ENCODE assay signal across 28 mouse cellular contexts in genomic region chr2:178911646-178912045, GRCm38 (mm10).
DNase-seq lines count a peak whose midpoint lies in the region; ATAC-seq and TF ChIP-seq lines count a peak whose summit lies in the region.
"Had no signal": no experiment of that assay in that cellular context is flagged by ENCODE, and none has a peak within 500 bp of the region (broad histone marks: within the 10 kb centered on the region; RNA-seq: fewer than 3 reads in every experiment).

No protein-coding gene starts in this region.

- no peak for TF ChIP-seq POLR2A in limb, embryonic 14.5 days (IDR thresholded peaks at IDR 0.05; ENCODE audit: borderline replicate concordance, extremely low read depth, insufficient read depth, insufficient read length)

- WGBS in embryonic facial prominence, embryonic 10.5 days, result 66% methylated on average over 3 of the region's 3 CpGs
- 22% methylated on average over 3 of the region's 3 CpGs for WGBS in limb, embryonic 14.5 days

- DNase-seq in embryo, embryonic 11.5 days (ENCODE audit: low read depth, low spot score), result peak; percentile 7
- DNase-seq in embryo, embryonic 10 days (ENCODE audit: low spot score), result no peak
- peak; percentile 11 for DNase-seq in embryonic facial prominence, embryonic 10.5 days (ENCODE audit: low spot score)
- peak; percentile 21 for DNase-seq in forelimb bud, embryonic 11.5 days (ENCODE audit: low read depth, low spot score)
- DNase-seq in limb, embryonic 14.5 days (ENCODE audit: low spot score), result peak; percentile 41
- DNase-seq in right cerebral cortex, postnatal 4 days, result no peak
- no peak for DNase-seq in layer of hippocampus, adult 9-10 months (ENCODE audit: low spot score)
- DNase-seq: adrenal gland, postnatal 14 days; cerebellum, adult 11 months; cerebellum, adult 9-10 months; cerebellum, postnatal 36 days; gastrocnemius, postnatal 14 days; heart, postnatal 36 days; kidney, postnatal 14 days; liver, postnatal 0 days; lung, postnatal 36 days; right cerebral cortex, adult 18-20 months; thymus, adult 2 months; thymus, postnatal 36 days had no signal

- no peak overlapping the region for H3K4me3 ChIP-seq in embryonic facial prominence, embryonic 10.5 days
- H3K4me3 ChIP-seq in limb, embryonic 14.5 days (replicated peaks; ENCODE audit: low read length), result no peak overlapping the region
- H3K4me3 ChIP-seq: embryonic facial prominence, embryonic 13.5 days; forebrain, embryonic 12.5 days; hindbrain, embryonic 12.5 days; liver, embryonic 12.5 days; midbrain, embryonic 12.5 days; myocyte; neural tube, embryonic 12.5 days had no signal

- peaks cover 9% of the 10 kb centered on the region for H3K4me1 ChIP-seq in embryonic facial prominence, embryonic 10.5 days
- H3K4me1 ChIP-seq in limb, embryonic 14.5 days (ENCODE audit: control insufficient read depth, insufficient read depth, low read length), result 0 out of 2 replicates have a peak, but pooled peaks cover 4% of the 10 kb centered on the region
- H3K4me1 ChIP-seq: liver, embryonic 12.5 days; neural tube, embryonic 12.5 days had no signal

- no peak overlapping the region for H3K27ac ChIP-seq in embryonic facial prominence, embryonic 10.5 days (replicated peaks)
- H3K27ac ChIP-seq in limb, embryonic 14.5 days (replicated peaks; ENCODE audit: low read depth, low read length), result no peak overlapping the region
- H3K27ac ChIP-seq: embryonic facial prominence, embryonic 13.5 days; forebrain, embryonic 12.5 days; hindbrain, embryonic 12.5 days; liver, embryonic 12.5 days; midbrain, embryonic 12.5 days; neural tube, embryonic 12.5 days had no signal

- H3K9me3 ChIP-seq in embryonic facial prominence, embryonic 10.5 days, result no peaks in the 10 kb centered on the region
- no peaks in the 10 kb centered on the region for H3K9me3 ChIP-seq in limb, embryonic 14.5 days (ENCODE audit: control insufficient read depth, low read length)
- H3K9me3 ChIP-seq: embryonic facial prominence, embryonic 13.5 days; forebrain, embryonic 12.5 days; hindbrain, embryonic 12.5 days; liver, embryonic 12.5 days; midbrain, embryonic 12.5 days; neural tube, embryonic 12.5 days had no signal

- no peaks in the 10 kb centered on the region for H3K27me3 ChIP-seq in embryonic facial prominence, embryonic 10.5 days (replicated peaks; ENCODE audit: low read depth, poor library complexity, severe bottlenecking)
- H3K27me3 ChIP-seq in limb, embryonic 14.5 days (ENCODE audit: control insufficient read depth, insufficient read depth, low read length), result no peaks in the 10 kb centered on the region
- H3K27me3 ChIP-seq: embryonic facial prominence, embryonic 13.5 days; forebrain, embryonic 12.5 days; hindbrain, embryonic 12.5 days; liver, embryonic 12.5 days; midbrain, embryonic 12.5 days; neural tube, embryonic 12.5 days had no signal

- ATAC-seq in limb, embryonic 14.5 days (ENCODE audit: low FRiP score, low read depth), result peak; percentile 80; the same call in 1 of the 2 replicates
- ATAC-seq: intestine, embryonic 16.5 days; liver, embryonic 12.5 days; liver, postnatal 0 days had no signal

- no peak overlapping the region for H3K4me2 ChIP-seq in limb, embryonic 14.5 days (replicated peaks; ENCODE audit: low read depth, low read length, severe bottlenecking)
- H3K4me2 ChIP-seq: embryonic facial prominence, embryonic 13.5 days; forebrain, embryonic 12.5 days; hindbrain, embryonic 12.5 days; liver, embryonic 12.5 days; midbrain, embryonic 12.5 days; neural tube, embryonic 12.5 days had no signal

- no peaks in the 10 kb centered on the region for H3K36me3 ChIP-seq in embryonic facial prominence, embryonic 10.5 days (replicated peaks)
- H3K36me3 ChIP-seq in limb, embryonic 14.5 days (ENCODE audit: control insufficient read depth, insufficient read depth, low read length), result no peaks in the 10 kb centered on the region
- H3K36me3 ChIP-seq: embryonic facial prominence, embryonic 13.5 days; forebrain, embryonic 12.5 days; G1E; hindbrain, embryonic 12.5 days; liver, embryonic 12.5 days; midbrain, embryonic 12.5 days; neural tube, embryonic 12.5 days had no signal

- H3K9ac ChIP-seq in limb, embryonic 14.5 days (ENCODE audit: low read depth, low read length, severe bottlenecking), result no peak overlapping the region
- H3K9ac ChIP-seq: embryonic facial prominence, embryonic 13.5 days; forebrain, embryonic 12.5 days; hindbrain, embryonic 12.5 days; liver, embryonic 12.5 days; liver, postnatal 0 days; midbrain, embryonic 12.5 days; neural tube, embryonic 12.5 days had no signal

Comparison
In these comparisons a context has a peak if more than half of its experiments do, and no peak if none do; other contexts are left out.
1. DNase-seq: peak in embryo, embryonic 11.5 days (single experiment), embryonic facial prominence, embryonic 10.5 days (single experiment), forelimb bud, embryonic 11.5 days (single experiment) and limb, embryonic 14.5 days (single experiment); none in embryo, embryonic 10 days (single experiment), right cerebral cortex, postnatal 4 days (single experiment) and layer of hippocampus, adult 9-10 months (single experiment).